Mouse (Mus musculus): ENCODE data around the gene Ipcef1.
"Not testable (repeated sequence)": the region's sequence is repeated elsewhere in the genome, so short reads cannot be mapped to it uniquely, and the experiment has no call there.

- TF ChIP-seq EP300, CTCF (IDR thresholded peaks at IDR 0.05; ENCODE audit: low read depth): not testable (repeated sequence)
Measured at GRCm38 (mm10) chr10:7003898-7004297, 48.4 kb downstream of the Ipcef1 start.
